Mouse (Mus musculus): ENCODE results near the gene Tbc1d24. TPM values are rescaled to one million over a fixed set of nuclear protein-coding genes. Genes with fewer than 3 reads are reported as not detected.

Tbc1d24 gene
- total RNA-seq, 2 experiments from 2014 or later = 4.0 to 7.1 TPM

GRCm38 (mm10) chr17:24167891-24168505 is 37.4 kb downstream of the Tbc1d24 start:
- Histone ChIP-seq H3K27ac (peak overlapping the region; percentile 100), H3K4me3 (peak overlapping the region; percentile 89)
- DNase-seq = no peak
- TF ChIP-seq CTCF (IDR thresholded peaks at IDR 0.05) = no peak
- intact Hi-C loops (cut with DNase I) = loop anchor here (2.0 kb wide), 1 partner anchor 85 kb away; no protein-coding TSS in a partner anchor

- DNase-seq = no peak
- no peak for TF ChIP-seq CTCF (IDR thresholded peaks at IDR 0.05)
- Histone ChIP-seq H3K4me3 (peak overlapping the region; percentile 89), H3K27ac (peak overlapping the region; percentile 24; the same call in 1 of the 2 replicates)
- intact Hi-C loops (cut with DNase I) = no loop called here
These were observed 38.2 kb downstream of the Tbc1d24 start for GRCm38 (mm10) chr17:24167120-24167519.

- TF ChIP-seq CTCF (IDR thresholded peaks at IDR 0.05) = no peak
- intact Hi-C loops (cut with DNase I) = no loop called here
- Histone ChIP-seq H3K4me3 (no peak overlapping the region), H3K27ac (peak overlapping the region; percentile 43)
- DNase-seq = no peak
These were observed 40.6 kb downstream of the Tbc1d24 start for GRCm38 (mm10) chr17:24164566-24165259.

- peak; percentile 98 for DNase-seq
- Histone ChIP-seq H3K27ac (peak within 1 kb of the TSS; percentile 88), H3K4me3 (peak within 1 kb of the TSS; percentile 95)
- no peak for TF ChIP-seq CTCF (IDR thresholded peaks at IDR 0.05)
- intact Hi-C loops (cut with DNase I) = no loop called here
These were observed 42.0 kb downstream of the Tbc1d24 start, which contains the start of gene Amdhd2 for GRCm38 (mm10) chr17:24163176-24163962. Amdhd2 (minus strand) TSS chr17:24163766.

- no peak for TF ChIP-seq CTCF (IDR thresholded peaks at IDR 0.05)
- H3K4me3 ChIP-seq = peak overlapping the region; percentile 95
- DNase-seq = peak; percentile 34
- intact Hi-C loops (cut with DNase I) = no loop called here
- H3K27ac ChIP-seq = peak overlapping the region; percentile 88
These were observed 42.7 kb downstream of the Tbc1d24 start for GRCm38 (mm10) chr17:24162584-24163175.

GRCm38 (mm10) chr17:24161466-24161865 is 43.9 kb downstream of the Tbc1d24 start:
- no peak for DNase-seq
- Histone ChIP-seq H3K4me3 (no peak overlapping the region), H3K27ac (no peak overlapping the region)
- intact Hi-C loops (cut with DNase I) = no loop called here
- no peak for TF ChIP-seq CTCF (IDR thresholded peaks at IDR 0.05)

GRCm38 (mm10) chr17:24157526-24157925 is 47.8 kb downstream of the Tbc1d24 start:
- Histone ChIP-seq H3K27ac (no peak overlapping the region), H3K4me3 (no peak overlapping the region)
- TF ChIP-seq CTCF (IDR thresholded peaks at IDR 0.05) = no peak
- intact Hi-C loops (cut with DNase I) = no loop called here
- DNase-seq = no peak

- intact Hi-C loops (cut with DNase I) = no loop called here
- no peak for TF ChIP-seq CTCF (IDR thresholded peaks at IDR 0.05)
- Histone ChIP-seq H3K4me3 (no peak overlapping the region), H3K27ac (no peak overlapping the region)
- no peak for DNase-seq
These were observed 48.2 kb downstream of the Tbc1d24 start for GRCm38 (mm10) chr17:24157121-24157520.

GRCm38 (mm10) chr17:24156394-24156793 is 49.0 kb downstream of the Tbc1d24 start:
- no peak for DNase-seq
- Histone ChIP-seq H3K27ac (no peak overlapping the region), H3K4me3 (no peak overlapping the region)
- TF ChIP-seq CTCF (IDR thresholded peaks at IDR 0.05) = no peak
- intact Hi-C loops (cut with DNase I) = no loop called here

GRCm38 (mm10) chr17:24155742-24156141 is 49.6 kb downstream of the Tbc1d24 start:
- H3K27ac ChIP-seq = no peak overlapping the region
- intact Hi-C loops (cut with DNase I) = no loop called here
- TF ChIP-seq CTCF (IDR thresholded peaks at IDR 0.05) = no peak
- no peak for DNase-seq
- no peak overlapping the region for H3K4me3 ChIP-seq

- no peak overlapping the region for H3K27ac ChIP-seq
- intact Hi-C loops (cut with DNase I) = loop anchor here (5.0 kb wide), 1 partner anchor 153 kb away; no protein-coding TSS in a partner anchor
- no peak for TF ChIP-seq CTCF (IDR thresholded peaks at IDR 0.05)
These were observed 50.9 kb downstream of the Tbc1d24 start for GRCm38 (mm10) chr17:24154463-24154862.

GRCm38 (mm10) chr17:24151890-24152563 is 53.3 kb downstream of the Tbc1d24 start:
- TF ChIP-seq CTCF (IDR thresholded peaks at IDR 0.05) = peak; percentile 90
- H3K27ac ChIP-seq = peak overlapping the region; percentile 48
- DNase-seq = peak; percentile 85
- peak overlapping the region; percentile 71 for H3K4me3 ChIP-seq
- intact Hi-C loops (cut with DNase I) = loop anchor here (1.0 to 5.0 kb wide), 2 partner anchors 155 to 238 kb away; no protein-coding TSS in a partner anchor

More at GRCm38 (mm10) chr17:24154463-24154862, 50.9 kb downstream of the Tbc1d24 start:
- no peak for DNase-seq
- no peak overlapping the region for H3K4me3 ChIP-seq
